Mouse (Mus musculus) kidney, embryonic 16.5 days (tissue): ENCODE measurements around the gene Apln. TPM values are rescaled to one million over a fixed set of nuclear protein-coding genes. Genes with fewer than 3 reads are reported as not detected.
A peak's percentile ranks its signal among the peaks of the same experiment; 100 is the strongest.

ENCODE experiments used
- ATAC-seq: fragments of 200-750 bp; cut with Nextera tagmentation; 2 replicates; pipeline ENCODE4 v1.8.0; 2017; ENCODE audit warnings: moderate TSS enrichment; ENCODE audit not compliant: low FRiP score, low TSS enrichment
- H3K27ac ChIP-seq: fragments of 300-500 bp; sonication (generic); 2 replicates; pipeline ENCODE4 v1.5.1; 2014; ENCODE audit warnings: low read length
- H3K27me3 ChIP-seq: fragments of 300-500 bp; sonication (generic); 2 replicates; pipeline ENCODE4 v1.6.1; 2014; ENCODE audit warnings: low read length, control low read depth, mixed read lengths; ENCODE audit not compliant: insufficient read depth
- H3K36me3 ChIP-seq: fragments of 300-500 bp; sonication (generic); 2 replicates; pipeline ENCODE4 v1.6.1; 2014; ENCODE audit warnings: low read length, control low read depth, mixed read lengths; ENCODE audit not compliant: insufficient read depth
- H3K4me1 ChIP-seq: fragments of 300-500 bp; sonication (generic); 2 replicates; pipeline ENCODE4 v1.6.1; 2014; ENCODE audit warnings: low read length, control low read depth, mixed read lengths; ENCODE audit not compliant: insufficient read depth
- H3K4me2 ChIP-seq: fragments of 300-500 bp; sonication (generic); replicated peaks from 2 replicates; pipeline ENCODE4 v1.6.1; 2014; ENCODE audit warnings: low read depth, low read length
- H3K4me3 ChIP-seq: fragments of 300-500 bp; sonication (generic); 2 replicates; pipeline ENCODE4 v1.5.1; 2014; ENCODE audit warnings: mild to moderate bottlenecking, low read length
- H3K9ac ChIP-seq: fragments of 300-500 bp; sonication (generic); replicated peaks from 2 replicates; pipeline ENCODE4 v1.6.1; 2014; ENCODE audit warnings: low read length
- H3K9me3 ChIP-seq: fragments of 300-500 bp; sonication (generic); 2 replicates; pipeline ENCODE4 v1.6.1; 2016; ENCODE audit warnings: low read length, control low read depth
- WGBS: fragments of 180-500 bp; shearing (Covaris S2); extraction: QIAGEN DNeasy Blood & Tissue Kit; methylation state at CpG from one replicate; pipeline ENCODE4 v1.1.7; 2014; 5-methylcytosine and 5-hydroxymethylcytosine counted together
- polyA plus RNA-seq: library from polyadenylated mRNA; unstranded; fragments of >200 nt; fragmentation: Nextera tagmentation; extraction: Ambion mirVana; gene quantifications from 2 replicates; pipeline ENCODE4 v1.2.1, GENCODE M21; 2015

Apln gene
- polyA plus RNA-seq, 1 experiment from 2014 or later = 7.1 TPM

DNA sequence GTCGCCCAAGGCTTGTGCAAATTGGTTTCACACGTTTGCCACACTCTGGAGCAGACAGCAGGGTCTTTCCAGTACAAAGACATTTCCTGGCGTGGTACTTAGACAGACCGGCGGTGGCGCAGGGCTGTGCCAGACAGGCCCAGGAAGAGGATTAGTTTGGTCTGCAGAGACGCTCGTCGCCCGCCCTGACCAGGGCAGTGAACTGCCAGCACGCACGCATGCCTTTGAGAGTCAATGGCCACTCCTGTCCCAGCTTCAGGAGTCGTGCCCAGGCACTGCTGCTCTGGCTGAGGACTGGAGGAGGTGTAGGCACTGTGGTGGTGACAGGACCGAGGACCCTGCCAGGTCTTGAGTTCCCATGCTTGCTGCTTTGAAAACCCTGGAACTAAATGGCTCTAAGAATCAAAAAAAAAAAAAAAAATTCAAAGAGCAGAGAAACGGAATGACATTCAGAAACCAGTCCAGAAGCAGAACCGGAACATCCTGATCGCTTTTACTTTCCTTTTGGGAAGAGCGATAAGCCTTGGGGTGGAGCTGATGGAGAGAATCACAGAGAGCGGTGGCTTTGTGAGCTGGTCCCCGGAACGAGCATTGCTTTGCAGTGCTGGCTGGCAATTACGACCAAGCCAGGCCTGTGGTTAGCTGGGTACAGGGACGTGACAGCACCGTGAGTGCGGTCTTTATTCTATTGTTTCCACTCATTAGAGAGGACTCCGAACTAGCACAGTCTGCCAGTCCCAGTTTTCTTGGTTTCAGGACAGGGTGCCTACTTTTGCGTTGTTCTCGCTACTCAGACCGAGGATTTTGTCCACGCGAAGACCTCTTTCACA, 19.7 kb upstream of the Apln start:
- peaks cover 6% of the 10 kb centered on the region; the same call in 1 of the 2 replicates for H3K27me3 ChIP-seq
- H3K9ac ChIP-seq = peak overlapping the region; percentile 51
- H3K9me3 ChIP-seq = no peaks in the 10 kb centered on the region
- peak overlapping the region; percentile 66 for H3K4me2 ChIP-seq
- no peaks in the 10 kb centered on the region for H3K36me3 ChIP-seq
- H3K4me1 ChIP-seq = no peaks in the 10 kb centered on the region
- ATAC-seq = peak; percentile 83; the same call in 1 of the 2 replicates
- no peak overlapping the region for H3K27ac ChIP-seq
- 30% methylated on average over 31 of the region's 31 CpGs for WGBS
- peak overlapping the region; percentile 42 for H3K4me3 ChIP-seq

DNA sequence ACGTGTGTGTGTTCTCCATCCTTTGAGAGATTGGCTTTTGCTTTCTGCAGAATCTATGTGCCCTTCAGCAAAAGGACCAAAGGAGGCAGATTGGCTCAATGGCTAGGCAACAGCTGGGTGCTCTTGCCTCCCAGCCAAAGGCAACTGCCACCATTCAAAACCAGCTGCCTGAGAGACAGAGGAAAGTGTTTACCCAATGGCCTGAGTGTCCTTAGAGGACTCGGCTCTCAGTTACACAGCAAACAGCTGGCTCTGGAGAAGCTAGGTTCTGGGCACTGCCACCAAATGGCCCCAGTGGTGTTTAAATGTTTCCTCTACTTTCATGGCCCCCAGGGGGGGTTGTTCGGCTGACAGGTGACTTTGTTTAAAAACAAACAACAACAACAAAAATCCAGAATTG, 19.1 kb upstream of the Apln start:
- no peak for ATAC-seq
- H3K4me1 ChIP-seq = no peaks in the 10 kb centered on the region
- peaks cover 8% of the 10 kb centered on the region; the same call in 1 of the 2 replicates for H3K27me3 ChIP-seq
- 32% methylated on average over 3 of the region's 3 CpGs for WGBS
- peak overlapping the region; percentile 42 for H3K4me3 ChIP-seq
- no peaks in the 10 kb centered on the region for H3K36me3 ChIP-seq
- no peaks in the 10 kb centered on the region for H3K9me3 ChIP-seq
- no peak overlapping the region for H3K27ac ChIP-seq
- H3K4me2 ChIP-seq = peak overlapping the region; percentile 66
- H3K9ac ChIP-seq = peak overlapping the region; percentile 51; the same call in 1 of the 2 replicates

DNA sequence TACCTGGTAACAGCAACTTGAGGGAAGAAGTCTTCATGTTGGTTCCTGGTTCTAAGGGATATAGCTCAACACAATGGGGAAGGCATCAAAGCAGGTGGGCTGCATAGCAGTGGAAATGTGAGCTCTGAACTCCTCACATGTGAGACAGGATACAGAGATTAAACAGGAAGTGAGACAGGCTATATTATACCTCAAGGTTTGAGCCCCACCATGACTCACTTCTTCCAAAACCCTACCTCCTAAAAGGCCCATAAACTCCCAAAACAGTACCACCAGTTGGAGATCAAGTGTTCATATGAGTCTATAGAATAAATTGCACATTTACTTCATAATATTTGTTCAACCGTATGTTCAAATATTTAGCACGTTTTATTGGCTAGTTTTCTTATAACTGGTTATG, 11.7 kb upstream of the Apln start:
- Histone ChIP-seq H3K9ac (no peak overlapping the region), H3K4me1 (no peaks in the 10 kb centered on the region), H3K9me3 (no peaks in the 10 kb centered on the region), H3K27me3 (peaks cover 14% of the 10 kb centered on the region; the same call in 1 of the 2 replicates), H3K36me3 (no peaks in the 10 kb centered on the region), H3K4me3 (no peak overlapping the region), H3K27ac (no peak overlapping the region), H3K4me2 (no peak overlapping the region)
- ATAC-seq = no peak
- 86% methylated on average over 2 of the region's 2 CpGs for WGBS

DNA sequence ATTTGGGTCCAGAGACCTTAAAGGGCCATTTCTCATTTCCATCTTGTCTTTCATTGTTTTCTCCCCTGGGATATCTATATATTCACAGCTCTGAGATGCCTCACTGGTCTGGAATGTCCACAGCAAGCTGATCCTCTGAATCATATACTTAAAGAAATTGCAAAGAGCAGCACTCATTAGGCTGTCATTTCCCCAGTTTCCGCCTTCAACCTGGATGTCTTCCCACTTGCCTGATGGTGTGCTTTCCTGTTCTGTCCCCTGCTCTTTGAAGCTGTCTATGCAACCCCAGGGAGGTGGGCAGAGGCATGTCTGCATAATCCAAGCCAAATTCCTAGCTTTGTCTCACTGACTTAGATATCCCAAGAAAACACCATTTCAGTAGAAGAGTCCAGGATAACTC, 9.6 kb upstream of the Apln start:
- no peak overlapping the region for H3K4me2 ChIP-seq
- peaks cover 14% of the 10 kb centered on the region; the same call in 1 of the 2 replicates for H3K27me3 ChIP-seq
- no peaks in the 10 kb centered on the region for H3K36me3 ChIP-seq
- no peaks in the 10 kb centered on the region for H3K9me3 ChIP-seq
- H3K4me1 ChIP-seq = no peaks in the 10 kb centered on the region
- no peak for ATAC-seq
- 90% methylated on average over 1 of the region's 1 CpGs for WGBS
- H3K9ac ChIP-seq = no peak overlapping the region
- H3K27ac ChIP-seq = no peak overlapping the region
- H3K4me3 ChIP-seq = no peak overlapping the region

DNA sequence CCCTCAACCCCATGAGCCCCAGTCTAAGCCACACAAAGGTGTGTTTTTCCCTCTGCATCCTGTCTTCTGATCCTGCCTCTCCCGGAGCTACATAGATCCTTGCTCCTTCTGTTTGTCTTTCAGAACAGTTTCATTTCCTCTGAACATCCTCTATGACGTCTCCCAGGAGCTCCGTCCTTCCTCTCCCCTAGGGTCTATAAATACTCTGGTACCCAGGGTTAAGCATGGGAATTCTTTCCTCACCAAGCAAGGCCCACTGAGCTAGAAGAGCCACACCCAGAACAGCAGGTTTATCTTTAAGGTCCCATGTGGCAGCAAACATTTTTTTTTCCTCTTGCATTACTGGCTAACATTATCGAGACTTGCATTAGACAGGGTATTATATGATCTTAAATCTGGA, 8.1 kb upstream of the Apln start:
- ATAC-seq = no peak
- Histone ChIP-seq H3K27ac (no peak overlapping the region), H3K4me1 (no peaks in the 10 kb centered on the region), H3K27me3 (peaks cover 12% of the 10 kb centered on the region; the same call in 1 of the 2 replicates), H3K4me3 (no peak overlapping the region), H3K36me3 (no peaks in the 10 kb centered on the region), H3K4me2 (no peak overlapping the region), H3K9ac (no peak overlapping the region), H3K9me3 (no peaks in the 10 kb centered on the region)
- 65% methylated on average over 4 of the region's 4 CpGs for WGBS

DNA sequence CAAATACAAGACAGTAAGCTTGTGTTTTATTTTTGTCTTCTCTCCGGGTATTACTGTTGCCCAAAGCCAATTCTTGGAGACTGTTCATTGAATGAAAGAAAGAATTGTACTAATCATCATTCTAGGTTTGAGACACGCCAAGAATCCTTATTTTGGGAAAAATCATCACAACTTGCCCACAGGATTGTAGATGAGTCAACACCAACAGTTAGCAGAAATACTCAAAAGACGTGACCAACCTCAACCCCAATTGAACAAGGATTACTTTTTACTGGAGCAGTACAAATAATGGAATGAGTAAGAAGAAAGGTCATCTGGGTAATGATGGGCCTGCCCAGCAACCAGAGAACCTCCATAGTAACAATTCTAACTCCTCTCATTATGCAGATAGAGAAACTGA, 5.7 kb upstream of the Apln start:
- H3K4me1 ChIP-seq = no peaks in the 10 kb centered on the region
- 79% methylated on average over 3 of the region's 3 CpGs for WGBS
- H3K27ac ChIP-seq = no peak overlapping the region
- H3K27me3 ChIP-seq = peaks cover 9% of the 10 kb centered on the region; the same call in 1 of the 2 replicates
- no peak for ATAC-seq
- no peak overlapping the region for H3K4me3 ChIP-seq
- H3K9ac ChIP-seq = no peak overlapping the region
- H3K36me3 ChIP-seq = no peaks in the 10 kb centered on the region
- H3K9me3 ChIP-seq = no peaks in the 10 kb centered on the region
- H3K4me2 ChIP-seq = no peak overlapping the region

DNA sequence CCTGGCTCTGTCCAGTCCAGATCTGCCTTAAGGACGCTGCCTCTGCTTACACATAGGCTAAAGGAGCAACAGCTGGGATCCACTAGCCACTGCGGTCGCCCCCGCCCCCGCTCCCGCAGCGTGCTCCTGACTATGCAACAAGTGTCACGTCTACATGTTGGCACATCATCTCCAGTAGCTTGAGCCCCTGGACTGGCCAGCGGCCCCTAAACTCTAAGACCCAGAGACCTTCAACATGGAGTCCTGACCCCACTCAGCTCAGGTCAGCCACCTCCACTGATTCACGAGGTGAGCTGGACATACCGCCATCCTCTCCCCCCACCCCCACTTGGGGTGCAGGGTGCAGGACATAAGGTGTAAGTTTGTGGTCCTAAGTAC, 898 bp downstream of the Apln start:
- Histone ChIP-seq H3K27me3 (peaks cover 10% of the 10 kb centered on the region; the same call in 1 of the 2 replicates), H3K9ac (peak overlapping the region; percentile 66), H3K9me3 (no peaks in the 10 kb centered on the region), H3K4me3 (peak overlapping the region; percentile 48), H3K4me2 (peak overlapping the region; percentile 81), H3K36me3 (no peaks in the 10 kb centered on the region), H3K4me1 (no peaks in the 10 kb centered on the region), H3K27ac (no peak overlapping the region)
- no peak; the same call in 1 of the 2 replicates for ATAC-seq
- 21% methylated on average over 11 of the region's 11 CpGs for WGBS

DNA sequence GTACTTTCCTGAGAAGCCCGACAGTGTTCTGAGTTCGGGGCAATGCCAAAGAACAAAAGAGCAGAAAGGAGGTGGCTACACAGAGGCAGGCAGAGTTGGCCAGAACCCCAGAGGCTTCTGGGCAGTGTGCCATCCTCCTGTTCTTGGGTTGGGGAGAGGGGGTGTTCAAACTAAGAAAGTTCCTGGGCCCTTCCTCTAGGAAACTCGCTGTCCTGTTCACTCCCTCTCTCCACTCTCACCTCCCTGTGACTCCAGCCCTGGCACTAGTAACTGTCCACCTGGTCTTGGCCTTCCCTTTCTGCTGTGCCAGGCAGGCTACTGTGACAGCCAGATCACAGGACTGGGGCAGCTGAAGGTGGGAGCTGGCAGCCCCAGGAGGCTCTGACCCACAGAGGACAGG, 1.6 kb downstream of the Apln start:
- H3K9ac ChIP-seq = no peak overlapping the region
- no peaks in the 10 kb centered on the region for H3K9me3 ChIP-seq
- peak overlapping the region; percentile 48 for H3K4me3 ChIP-seq
- peak overlapping the region; percentile 81 for H3K4me2 ChIP-seq
- no peak overlapping the region for H3K27ac ChIP-seq
- H3K4me1 ChIP-seq = no peaks in the 10 kb centered on the region
- no peaks in the 10 kb centered on the region for H3K36me3 ChIP-seq
- ATAC-seq = no peak
- WGBS = 64% methylated on average over 3 of the region's 3 CpGs
- H3K27me3 ChIP-seq = peaks cover 10% of the 10 kb centered on the region; the same call in 1 of the 2 replicates

DNA sequence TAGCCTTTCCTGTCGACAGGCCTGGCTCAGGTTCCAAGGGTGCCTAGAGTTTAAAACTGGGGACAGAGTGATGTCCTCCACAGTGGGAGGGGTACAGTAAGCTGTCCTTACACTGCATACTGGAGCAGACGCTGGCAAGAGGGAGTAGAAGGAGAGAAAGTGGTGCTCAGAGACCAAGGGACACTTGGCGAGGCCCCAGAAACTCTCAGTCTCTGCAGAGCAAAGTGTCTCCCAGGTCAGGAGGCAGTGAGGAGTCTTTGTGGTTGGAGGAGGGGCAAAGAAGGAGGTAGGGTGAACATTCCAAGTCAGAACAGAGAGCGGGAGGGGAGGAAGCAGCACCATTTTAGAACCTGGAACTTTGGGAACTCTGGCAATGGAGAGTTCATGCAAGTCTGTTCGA, 2.8 kb downstream of the Apln start:
- Histone ChIP-seq H3K4me3 (no peak overlapping the region), H3K9me3 (no peaks in the 10 kb centered on the region), H3K36me3 (no peaks in the 10 kb centered on the region), H3K9ac (no peak overlapping the region), H3K27ac (no peak overlapping the region), H3K4me1 (no peaks in the 10 kb centered on the region), H3K27me3 (peaks cover 10% of the 10 kb centered on the region; the same call in 1 of the 2 replicates), H3K4me2 (no peak overlapping the region)
- WGBS = 66% methylated on average over 5 of the region's 5 CpGs
- no peak for ATAC-seq

DNA sequence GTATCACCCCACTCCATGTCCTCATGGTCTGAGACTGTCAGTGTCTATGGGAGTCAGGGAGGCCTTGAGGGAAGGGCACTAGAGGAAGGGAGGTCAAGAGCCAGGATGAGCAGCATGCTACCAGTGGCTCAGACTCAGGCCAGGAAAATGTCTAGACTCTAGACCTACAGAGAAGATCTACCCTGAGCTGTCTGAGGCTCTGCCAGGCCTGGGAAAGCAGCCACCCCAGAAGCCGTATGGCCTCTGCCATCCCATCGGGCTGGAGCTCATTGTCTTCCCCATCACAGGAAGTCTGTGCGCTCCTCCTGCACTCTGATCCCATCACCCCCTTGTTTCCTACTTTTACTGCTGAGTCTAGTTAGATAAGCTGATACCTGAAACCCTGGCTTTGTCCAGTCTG, 4.1 kb downstream of the Apln start:
- Histone ChIP-seq H3K27ac (no peak overlapping the region), H3K4me3 (no peak overlapping the region), H3K27me3 (peaks cover 4% of the 10 kb centered on the region; the same call in 1 of the 2 replicates), H3K4me2 (no peak overlapping the region), H3K9ac (no peak overlapping the region), H3K36me3 (no peaks in the 10 kb centered on the region), H3K4me1 (no peaks in the 10 kb centered on the region), H3K9me3 (no peaks in the 10 kb centered on the region)
- no peak for ATAC-seq
- WGBS = 72% methylated on average over 3 of the region's 3 CpGs
